Comparison of ENCODE assay signal across 9 mouse cellular contexts in the genomic region with DNA sequence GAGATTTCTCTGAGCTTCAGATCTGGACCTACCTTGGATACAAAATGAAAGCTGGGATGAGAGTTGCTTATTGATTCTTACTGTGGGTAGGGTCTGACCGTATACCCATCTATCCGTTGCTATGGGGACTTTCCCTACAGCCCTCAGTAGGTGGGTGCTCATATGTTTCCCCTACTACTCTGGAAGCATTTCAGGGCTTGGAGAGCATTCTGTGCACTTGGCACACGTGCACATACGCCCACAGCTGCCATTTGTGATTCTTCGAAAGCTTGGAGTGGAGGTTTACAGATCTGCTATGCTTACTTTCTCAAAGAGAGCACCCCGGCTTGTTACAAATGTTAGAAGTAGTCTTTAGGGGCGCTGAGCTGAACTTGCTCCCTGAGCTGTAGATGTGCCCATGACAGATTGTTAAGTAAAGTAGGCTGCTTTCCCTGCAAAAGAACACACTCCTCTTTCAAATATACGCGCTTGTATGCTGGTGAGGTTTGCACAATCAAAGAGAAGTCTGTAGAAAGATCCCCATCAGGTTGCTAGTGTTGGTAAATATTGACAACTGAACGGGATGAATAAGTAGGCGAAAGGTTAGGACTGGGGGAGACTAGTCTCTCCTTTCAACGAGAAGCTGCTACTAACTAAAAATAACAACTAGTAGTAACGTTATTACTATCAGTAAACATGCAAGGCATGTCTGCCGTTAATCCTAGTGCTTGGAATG. TPM values are rescaled to one million over a fixed set of nuclear protein-coding genes. Genes with fewer than 3 reads are reported as not detected.
DNase-seq lines count a peak whose midpoint lies in the region; ATAC-seq and TF ChIP-seq lines count a peak whose summit lies in the region.
"Had no signal": no experiment of that assay in that cellular context is flagged by ENCODE, and none has a peak within 500 bp of the region (broad histone marks: within the 10 kb centered on the region; RNA-seq: fewer than 3 reads in every experiment).

No protein-coding gene starts in this region.

- H3K4me1 ChIP-seq in liver, embryonic 14.5 days (replicated peaks; ENCODE audit: control insufficient read depth in 2 of 2, insufficient read depth in 2 of 2, low read length in 1 of 2) = peaks cover 0 to 22% of the 10 kb centered on the region in 2 experiments; a peak in 2 of 4 replicates
- no peaks in the 10 kb centered on the region for H3K4me1 ChIP-seq in kidney, embryonic 15.5 days

- no peak overlapping the region for H3K4me3 ChIP-seq in liver, embryonic 14.5 days (ENCODE audit: insufficient read depth in 1 of 2, low read depth in 2 of 2, low read length in 2 of 2)
- no peak overlapping the region for H3K4me3 ChIP-seq in kidney, embryonic 15.5 days (replicated peaks)
- H3K4me3 ChIP-seq: limb, embryonic 12.5 days had no signal

- H3K4me2 ChIP-seq in liver, embryonic 14.5 days (ENCODE audit: low read depth) = no peak overlapping the region
- H3K4me2 ChIP-seq in kidney, embryonic 15.5 days = no peak overlapping the region
- H3K4me2 ChIP-seq: limb, embryonic 12.5 days had no signal

- no peak overlapping the region for H3K9ac ChIP-seq in liver, embryonic 14.5 days (replicated peaks)
- no peak overlapping the region for H3K9ac ChIP-seq in kidney, embryonic 15.5 days
- H3K9ac ChIP-seq: limb, embryonic 12.5 days had no signal

- no peak for TF ChIP-seq CTCF in liver, embryonic 14.5 days (IDR thresholded peaks at IDR 0.05; ENCODE audit: low read depth)

- WGBS in liver, embryonic 14.5 days (ENCODE audit: insufficient replicate concordance) = 61% methylated on average over 14 of the region's 14 CpGs
- WGBS in kidney, embryonic 15.5 days = 85% methylated on average over 14 of the region's 14 CpGs

- ATAC-seq in liver, embryonic 14.5 days (ENCODE audit: insufficient read depth) = peak; percentile 37; the same call in 1 of the 2 replicates
- ATAC-seq in kidney, embryonic 15.5 days (replicated peaks; ENCODE audit: low FRiP score) = no peak
- ATAC-seq: inflammation-experienced regulatory T-cells, adult 6 months had no signal

- H3K27ac ChIP-seq in liver, embryonic 14.5 days = no peak overlapping the region
- no peak overlapping the region for H3K27ac ChIP-seq in kidney, embryonic 15.5 days

- DNase-seq in right cerebral cortex, adult 18-20 months = peak; percentile 35
- no peak for DNase-seq in right cerebral cortex, postnatal 4 days
- peak; percentile 75 to 82 for DNase-seq in layer of hippocampus, adult 18-20 months (ENCODE audit: low spot score in 2 of 2)
- peak in 1 of 3 experiments; percentile 9 for DNase-seq in liver, embryonic 14.5 days (ENCODE audit: low read depth in 3 of 3, low spot score in 3 of 3)
- no peak for DNase-seq in cerebellum, adult 8-10 months
- no peak for DNase-seq in heart, adult 8-10 months (ENCODE audit: low spot score)

- TF ChIP-seq EP300 in liver, embryonic 14.5 days (IDR thresholded peaks at IDR 0.05; ENCODE audit: low read depth) = no peak

- no peaks in the 10 kb centered on the region for H3K9me3 ChIP-seq in liver, embryonic 14.5 days (ENCODE audit: control insufficient read depth, low read length)
- H3K9me3 ChIP-seq in kidney, embryonic 15.5 days (replicated peaks) = no peaks in the 10 kb centered on the region
- H3K9me3 ChIP-seq: limb, embryonic 12.5 days had no signal

- no peaks in the 10 kb centered on the region for H3K36me3 ChIP-seq in liver, embryonic 14.5 days (replicated peaks; ENCODE audit: control insufficient read depth, insufficient read depth, low read depth)
- no peaks in the 10 kb centered on the region for H3K36me3 ChIP-seq in kidney, embryonic 15.5 days
- H3K36me3 ChIP-seq: limb, embryonic 12.5 days had no signal

- H3K27me3 ChIP-seq in liver, embryonic 14.5 days (ENCODE audit: control insufficient read depth, insufficient read depth, low read length) = no peaks in the 10 kb centered on the region
- no peaks in the 10 kb centered on the region for H3K27me3 ChIP-seq in kidney, embryonic 15.5 days
- H3K27me3 ChIP-seq: limb, embryonic 12.5 days had no signal

RNA-seq across cellular contexts. Expression of a gene that starts 18.2 kb away (rescaled TPM):
- total RNA-seq in layer of hippocampus, adult 18-20 months (2021) = 10 to 100 TPM; 10.7 to 13.4 TPM
- 9.9 and 10.5 TPM in 2 replicates for polyA plus RNA-seq in liver, embryonic 14.5 days (2012; rRNA removed)
- polyA plus RNA-seq in liver, embryonic 14.5 days (2014; fragmentation: Nextera tagmentation; extraction: Ambion mirVana) = 22.5 and 25.0 TPM in 2 replicates
- total RNA-seq in heart, adult 8-10 months (2022) = 1 to 10 TPM; 3.7 to 4.7 (median 4.5) TPM
- 4.4 and 4.5 TPM in 2 replicates for polyA plus RNA-seq in kidney, embryonic 15.5 days (2015; fragmentation: Nextera tagmentation; extraction: Ambion mirVana)

RNA-seq across cellular contexts. Expression of a gene that starts 49.3 kb away (rescaled TPM):
- total RNA-seq in layer of hippocampus, adult 18-20 months (2021) = 10 to 100 TPM; 12.0 to 12.9 TPM
- 3.9 and 6.0 TPM in 2 replicates for polyA plus RNA-seq in liver, embryonic 14.5 days (2012; rRNA removed)
- 6.0 and 7.5 TPM in 2 replicates for polyA plus RNA-seq in liver, embryonic 14.5 days (2014; fragmentation: Nextera tagmentation; extraction: Ambion mirVana)
- total RNA-seq in heart, adult 8-10 months (2022) = 10 to 100 TPM; 14.2 to 15.5 (median 14.9) TPM
- 39.1 and 39.7 TPM in 2 replicates for polyA plus RNA-seq in kidney, embryonic 15.5 days (2015; fragmentation: Nextera tagmentation; extraction: Ambion mirVana)

Comparison
In these comparisons a context has a peak if more than half of its experiments do, and no peak if none do; other contexts are left out.
1. DNase-seq: peak in right cerebral cortex, adult 18-20 months (single experiment) and layer of hippocampus, adult 18-20 months (2 of 2); none in right cerebral cortex, postnatal 4 days (single experiment), cerebellum, adult 8-10 months (single experiment) and heart, adult 8-10 months (single experiment).